Comparison of ENCODE assay signal across 9 mouse cellular contexts in the genomic region with DNA sequence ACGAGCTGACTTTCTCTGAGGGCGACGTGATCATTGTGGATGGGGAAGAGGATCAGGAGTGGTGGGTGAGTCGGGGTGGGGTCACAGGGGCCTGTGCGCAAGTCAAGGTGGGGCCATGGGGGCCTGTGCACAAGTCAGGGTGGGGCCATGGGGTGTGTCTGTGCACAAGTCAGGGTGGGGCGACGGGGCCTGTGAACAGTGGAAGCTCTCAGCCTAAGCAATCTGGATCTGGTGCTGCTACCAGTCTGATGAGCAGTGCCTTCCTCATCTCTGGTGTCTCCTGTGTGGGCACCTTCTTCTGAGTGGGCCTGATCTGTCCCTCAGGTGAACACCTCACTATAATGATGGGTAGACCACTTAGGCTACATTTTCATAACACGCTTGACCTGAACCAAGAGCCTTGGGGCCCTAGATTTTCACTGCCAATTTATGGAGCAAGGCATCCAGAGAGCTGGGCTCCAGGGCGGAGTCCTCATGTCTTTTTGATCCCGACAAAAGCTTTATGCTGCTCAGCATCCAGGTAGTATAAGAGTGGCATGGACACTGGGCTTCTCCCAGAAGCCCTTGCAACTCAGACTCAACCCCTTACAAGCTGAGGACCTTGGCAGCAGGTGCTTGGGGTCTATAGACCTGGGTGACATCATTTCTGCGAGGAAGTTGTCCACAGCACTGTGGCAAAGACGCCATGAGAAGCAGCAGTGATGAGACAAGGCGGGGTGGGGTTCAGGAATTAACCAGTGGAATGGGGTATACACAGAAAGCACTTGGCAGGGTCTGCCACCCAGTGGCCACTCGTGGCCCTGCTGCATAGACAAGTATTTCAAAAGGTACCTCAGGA. TPM values are rescaled to one million over a fixed set of nuclear protein-coding genes. Genes with fewer than 3 reads are reported as not detected.
DNase-seq lines count a peak whose midpoint lies in the region; ATAC-seq and TF ChIP-seq lines count a peak whose summit lies in the region.
"Had no signal": no experiment of that assay in that cellular context is flagged by ENCODE, and none has a peak within 500 bp of the region (broad histone marks: within the 10 kb centered on the region; RNA-seq: fewer than 3 reads in every experiment).

No protein-coding gene starts in this region.

- no peak for TF ChIP-seq POLR2A in bone marrow macrophage, adult 2 months (IDR thresholded peaks at IDR 0.05; ENCODE audit: borderline replicate concordance, low read depth, low read length)

- ATAC-seq in CD4-positive, CD25-positive, alpha-beta regulatory T cell, adult 4 months = peak; percentile 60
- peak; percentile 71 for ATAC-seq in forebrain, embryonic 11.5 days (replicated peaks; ENCODE audit: low FRiP score)
- ATAC-seq in heart, embryonic 14.5 days (ENCODE audit: insufficient number of reproducible peaks, insufficient read depth, low FRiP score, low read depth) = peak; percentile 27; the same call in 1 of the 2 replicates
- peak; percentile 65 for ATAC-seq in kidney, postnatal 0 days (replicated peaks; ENCODE audit: low FRiP score, low read depth)
- peak; percentile 90 for ATAC-seq in midbrain, postnatal 0 days (ENCODE audit: low FRiP score)

- WGBS in forebrain, embryonic 11.5 days = 83% methylated on average over 14 of the region's 14 CpGs
- 74% methylated on average over 14 of the region's 14 CpGs for WGBS in heart, embryonic 14.5 days
- 76% methylated on average over 14 of the region's 14 CpGs for whole genome bisulfite sequencing in kidney, postnatal 0 days
- 74% methylated on average over 14 of the region's 14 CpGs for WGBS in midbrain, postnatal 0 days

- no peak overlapping the region for H3K9ac ChIP-seq in forebrain, embryonic 11.5 days (ENCODE audit: low read length)
- H3K9ac ChIP-seq in heart, embryonic 14.5 days (ENCODE audit: low read length) = no peak overlapping the region
- no peak overlapping the region for H3K9ac ChIP-seq in kidney, postnatal 0 days (ENCODE audit: low read depth, low read length)
- no peak overlapping the region for H3K9ac ChIP-seq in midbrain, postnatal 0 days (replicated peaks; ENCODE audit: low read length, poor library complexity, severe bottlenecking)
- H3K9ac ChIP-seq: embryonic facial prominence, embryonic 12.5 days had no signal

- H3K9me3 ChIP-seq in forebrain, embryonic 11.5 days (ENCODE audit: control insufficient read depth, low read length) = no peaks in the 10 kb centered on the region
- H3K9me3 ChIP-seq in heart, embryonic 14.5 days (ENCODE audit: control insufficient read depth, low read length) = no peaks in the 10 kb centered on the region
- H3K9me3 ChIP-seq in kidney, postnatal 0 days (replicated peaks; ENCODE audit: low read length) = no peaks in the 10 kb centered on the region
- no peaks in the 10 kb centered on the region for H3K9me3 ChIP-seq in midbrain, postnatal 0 days (ENCODE audit: low read length)
- H3K9me3 ChIP-seq: embryonic facial prominence, embryonic 12.5 days had no signal

- H3K4me2 ChIP-seq in forebrain, embryonic 11.5 days (ENCODE audit: low read depth, low read length, severe bottlenecking) = no peak overlapping the region
- no peak overlapping the region for H3K4me2 ChIP-seq in heart, embryonic 14.5 days (ENCODE audit: low read length)
- H3K4me2 ChIP-seq in kidney, postnatal 0 days (ENCODE audit: low read length) = no peak overlapping the region
- H3K4me2 ChIP-seq in midbrain, postnatal 0 days (ENCODE audit: low read depth, low read length, poor library complexity, severe bottlenecking) = no peak overlapping the region
- H3K4me2 ChIP-seq: embryonic facial prominence, embryonic 12.5 days had no signal

- H3K36me3 ChIP-seq in forebrain, embryonic 11.5 days (ENCODE audit: control insufficient read depth, insufficient read depth, low read length) = no peaks in the 10 kb centered on the region; the same call in 1 of the 2 replicates
- peaks cover 65% of the 10 kb centered on the region for H3K36me3 ChIP-seq in heart, embryonic 14.5 days (ENCODE audit: control insufficient read depth, insufficient read depth, low read length)
- H3K36me3 ChIP-seq in kidney, postnatal 0 days (ENCODE audit: insufficient read depth, low read length) = peaks cover 33% of the 10 kb centered on the region
- peaks cover 40% of the 10 kb centered on the region for H3K36me3 ChIP-seq in midbrain, postnatal 0 days (ENCODE audit: insufficient read depth, low read length)

- DNase-seq in forebrain, embryonic 11.5 days (ENCODE audit: low spot score) = peak; percentile 73
- DNase-seq in kidney, postnatal 0 days (ENCODE audit: low spot score) = peak; percentile 76
- peak; percentile 59 for DNase-seq in liver
- DNase-seq in midbrain, postnatal 0 days (ENCODE audit: low spot score) = peak; percentile 84
- DNase-seq in testis, postnatal 10 days (ENCODE audit: low spot score) = peak; percentile 75

- H3K4me3 ChIP-seq in bone marrow macrophage, adult 2 months (ENCODE audit: insufficient read depth, low read length) = no peak overlapping the region
- no peak overlapping the region for H3K4me3 ChIP-seq in forebrain, embryonic 11.5 days (ENCODE audit: low read depth, low read length)
- no peak overlapping the region for H3K4me3 ChIP-seq in heart, embryonic 14.5 days (ENCODE audit: control insufficient read depth in 1 of 2, insufficient read depth in 1 of 2, low read depth in 1 of 2, low read length in 2 of 2)
- no peak overlapping the region for H3K4me3 ChIP-seq in kidney, postnatal 0 days (replicated peaks; ENCODE audit: low read depth, low read length)
- H3K4me3 ChIP-seq in midbrain, postnatal 0 days (ENCODE audit: low read depth, low read length) = no peak overlapping the region
- H3K4me3 ChIP-seq: embryonic facial prominence, embryonic 12.5 days had no signal

- no peaks in the 10 kb centered on the region for H3K27me3 ChIP-seq in forebrain, embryonic 11.5 days (ENCODE audit: control insufficient read depth, insufficient read depth, low read length)
- no peaks in the 10 kb centered on the region for H3K27me3 ChIP-seq in heart, embryonic 14.5 days (ENCODE audit: control insufficient read depth, insufficient read depth, low read length)
- H3K27me3 ChIP-seq in kidney, postnatal 0 days (ENCODE audit: insufficient read depth, low read length) = no peaks in the 10 kb centered on the region
- H3K27me3 ChIP-seq in midbrain, postnatal 0 days (ENCODE audit: insufficient read depth, low read length) = no peaks in the 10 kb centered on the region
- H3K27me3 ChIP-seq: embryonic facial prominence, embryonic 12.5 days had no signal

- H3K4me1 ChIP-seq in bone marrow macrophage, adult 2 months (ENCODE audit: control insufficient read depth, insufficient read depth, low read length) = peaks cover 10% of the 10 kb centered on the region
- no peaks in the 10 kb centered on the region for H3K4me1 ChIP-seq in forebrain, embryonic 11.5 days (replicated peaks; ENCODE audit: control insufficient read depth, insufficient read depth, low read length)
- H3K4me1 ChIP-seq in heart, embryonic 14.5 days (ENCODE audit: control insufficient read depth in 2 of 2, insufficient read depth in 2 of 2, low read length in 2 of 2) = peaks cover 0 to 5% of the 10 kb centered on the region in 2 experiments; a peak in 2 of 4 replicates
- no peaks in the 10 kb centered on the region for H3K4me1 ChIP-seq in kidney, postnatal 0 days (replicated peaks; ENCODE audit: insufficient read depth, low read length)
- H3K4me1 ChIP-seq in midbrain, postnatal 0 days (ENCODE audit: insufficient read depth, low read length) = no peaks in the 10 kb centered on the region
- H3K4me1 ChIP-seq: embryonic facial prominence, embryonic 12.5 days had no signal

- TF ChIP-seq CTCF in bone marrow macrophage, adult 2 months (IDR thresholded peaks at IDR 0.05; ENCODE audit: low read depth, low read length) = peak; percentile 34; the same call in 1 of the 2 replicates
- peak; percentile 76 for TF ChIP-seq CTCF in kidney, postnatal 0 days (IDR thresholded peaks at IDR 0.05; ENCODE audit: low read depth)
- peak; percentile 86 for TF ChIP-seq CTCF in midbrain, postnatal 0 days (IDR thresholded peaks at IDR 0.05)

- H3K27ac ChIP-seq in bone marrow macrophage, adult 2 months (ENCODE audit: insufficient read depth, low read depth, low read length) = no peak overlapping the region
- H3K27ac ChIP-seq in forebrain, embryonic 11.5 days (ENCODE audit: low read depth, low read length) = no peak overlapping the region
- no peak overlapping the region for H3K27ac ChIP-seq in heart, embryonic 14.5 days (replicated peaks in 1 of 2; ENCODE audit: control insufficient read depth in 1 of 2, insufficient read depth in 1 of 2, low read depth in 2 of 2, low read length in 2 of 2)
- no peak overlapping the region for H3K27ac ChIP-seq in kidney, postnatal 0 days
- H3K27ac ChIP-seq in midbrain, postnatal 0 days (ENCODE audit: low read depth, low read length) = no peak overlapping the region
- H3K27ac ChIP-seq: embryonic facial prominence, embryonic 12.5 days had no signal

RNA-seq across cellular contexts. Expression of gene Cpsf3, which starts 19.0 kb away (rescaled TPM):
- polyA plus RNA-seq in CD4-positive, CD25-positive, alpha-beta regulatory T cell, adult 4 months (2017; shearing (Covaris generic)) = 100 to 1,000 TPM; 139 to 163 TPM
- polyA plus RNA-seq in bone marrow macrophage, adult 2 months (2012; ENCODE audit: insufficient read depth, insufficient read length, missing spikeins) = 70.0 and 77.2 TPM in 2 replicates
- polyA plus RNA-seq in forebrain, embryonic 11.5 days (2014; fragmentation: Nextera tagmentation; extraction: Ambion mirVana) = 130 and 142 TPM in 2 replicates
- 69.3 and 70.5 TPM in 2 replicates for polyA plus RNA-seq in heart, embryonic 14.5 days (2014; fragmentation: Nextera tagmentation; extraction: Ambion mirVana)
- 81.0 and 83.5 TPM in 2 replicates for polyA plus RNA-seq in kidney, postnatal 0 days (2015; fragmentation: Nextera tagmentation; extraction: Ambion mirVana)
- 39.4 and 45.1 TPM in 2 replicates for total RNA-seq in midbrain, postnatal 0 days (2014; rRNA removed)
- 69.1 and 69.6 TPM in 2 replicates for polyA plus RNA-seq in midbrain, postnatal 0 days (2015; fragmentation: Nextera tagmentation; extraction: Ambion mirVana)

RNA-seq across cellular contexts. Expression of gene Itgb1bp1, which starts 19.9 kb away (rescaled TPM):
- polyA plus RNA-seq in CD4-positive, CD25-positive, alpha-beta regulatory T cell, adult 4 months (2017; shearing (Covaris generic)) = 10 to 100 TPM; 68.6 to 70.5 TPM
- polyA plus RNA-seq in bone marrow macrophage, adult 2 months (2012; ENCODE audit: insufficient read depth, insufficient read length, missing spikeins) = 39.4 and 46.2 TPM in 2 replicates
- 38.3 and 40.0 TPM in 2 replicates for polyA plus RNA-seq in forebrain, embryonic 11.5 days (2014; fragmentation: Nextera tagmentation; extraction: Ambion mirVana)
- polyA plus RNA-seq in heart, embryonic 14.5 days (2014; fragmentation: Nextera tagmentation; extraction: Ambion mirVana) = 39.5 and 40.0 TPM in 2 replicates
- polyA plus RNA-seq in kidney, postnatal 0 days (2015; fragmentation: Nextera tagmentation; extraction: Ambion mirVana) = 50.9 and 52.6 TPM in 2 replicates
- total RNA-seq in midbrain, postnatal 0 days (2014; rRNA removed) = 16.1 and 17.5 TPM in 2 replicates
- polyA plus RNA-seq in midbrain, postnatal 0 days (2015; fragmentation: Nextera tagmentation; extraction: Ambion mirVana) = 30.0 and 30.8 TPM in 2 replicates

RNA-seq across cellular contexts. Expression of gene Iah1, which starts 50.0 kb away (rescaled TPM):
- 10 to 100 TPM; 45.9 to 50.2 TPM for polyA plus RNA-seq in CD4-positive, CD25-positive, alpha-beta regulatory T cell, adult 4 months (2017; shearing (Covaris generic))
- 44.9 and 49.5 TPM in 2 replicates for polyA plus RNA-seq in bone marrow macrophage, adult 2 months (2012; ENCODE audit: insufficient read depth, insufficient read length, missing spikeins)
- polyA plus RNA-seq in forebrain, embryonic 11.5 days (2014; fragmentation: Nextera tagmentation; extraction: Ambion mirVana) = 45.0 and 48.4 TPM in 2 replicates
- 46.7 and 48.7 TPM in 2 replicates for polyA plus RNA-seq in heart, embryonic 14.5 days (2014; fragmentation: Nextera tagmentation; extraction: Ambion mirVana)
- 150 and 152 TPM in 2 replicates for polyA plus RNA-seq in kidney, postnatal 0 days (2015; fragmentation: Nextera tagmentation; extraction: Ambion mirVana)
- 16.0 and 22.2 TPM in 2 replicates for total RNA-seq in midbrain, postnatal 0 days (2014; rRNA removed)
- 19.8 and 24.1 TPM in 2 replicates for polyA plus RNA-seq in midbrain, postnatal 0 days (2015; fragmentation: Nextera tagmentation; extraction: Ambion mirVana)

Comparison
In these comparisons a context has a peak if more than half of its experiments do, and no peak if none do; other contexts are left out.
1. ATAC-seq: peak in every context shown above with its lines; median percentile 90 in midbrain, postnatal 0 days; 71 in forebrain, embryonic 11.5 days; 65 in kidney, postnatal 0 days; 60 in CD4-positive, CD25-positive, alpha-beta regulatory T cell, adult 4 months; 27 in heart, embryonic 14.5 days.
2. CTCF ChIP-seq: peak in every context shown above with its lines; median percentile 86 in midbrain, postnatal 0 days; 76 in kidney, postnatal 0 days; 34 in bone marrow macrophage, adult 2 months.